7 mouse cellular contexts compared by ENCODE assay signal in the genomic region with DNA sequence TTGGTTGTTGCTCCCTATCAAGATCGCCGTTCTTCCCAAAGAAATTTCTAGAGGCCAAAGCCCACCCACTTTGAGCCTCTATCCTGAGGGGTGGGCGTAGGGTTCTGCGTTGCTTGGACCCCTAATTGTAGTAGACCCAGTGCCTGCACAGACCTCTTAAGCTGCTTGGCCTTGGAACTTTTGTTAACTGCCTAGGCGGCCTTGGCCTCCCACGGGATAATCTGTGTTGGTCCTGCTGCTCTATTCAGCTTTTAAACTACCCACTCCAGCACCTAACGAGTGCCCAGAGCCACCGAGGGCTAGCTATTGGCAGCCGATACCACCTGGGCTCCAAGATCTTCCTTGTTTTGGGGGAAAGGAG. TPM values are rescaled to one million over a fixed set of nuclear protein-coding genes. Genes with fewer than 3 reads are reported as not detected.
DNase-seq lines count a peak whose midpoint lies in the region; ATAC-seq and TF ChIP-seq lines count a peak whose summit lies in the region.

No protein-coding gene starts in this region.

- H3K27me3 ChIP-seq in lung, embryonic 14.5 days (ENCODE audit: insufficient read depth, low read length): no peaks in the 10 kb centered on the region
- H3K27me3 ChIP-seq in forebrain, embryonic 13.5 days: peaks cover 35% of the 10 kb centered on the region
- H3K27me3 ChIP-seq in limb, embryonic 10.5 days (ENCODE audit: low read depth, poor library complexity, severe bottlenecking): peaks cover 33% of the 10 kb centered on the region
- no peaks in the 10 kb centered on the region for H3K27me3 ChIP-seq in stomach, embryonic 14.5 days (ENCODE audit: control insufficient read depth, insufficient read depth, low read length)

- peak overlapping the region; percentile 58 for H3K27ac ChIP-seq in lung, embryonic 14.5 days (ENCODE audit: low read depth)
- H3K27ac ChIP-seq in forebrain, embryonic 13.5 days: no peak overlapping the region
- peak overlapping the region; percentile 81 for H3K27ac ChIP-seq in limb, embryonic 10.5 days
- peak overlapping the region; percentile 84 for H3K27ac ChIP-seq in stomach, embryonic 14.5 days (ENCODE audit: low read length)

- 27% methylated on average over 9 of the region's 9 CpGs for WGBS in lung, embryonic 14.5 days
- 4% methylated on average over 9 of the region's 9 CpGs for WGBS in forebrain, embryonic 13.5 days
- WGBS in limb, embryonic 10.5 days: 14% methylated on average over 9 of the region's 9 CpGs
- WGBS in stomach, embryonic 14.5 days: 25% methylated on average over 9 of the region's 9 CpGs

- no peak for ATAC-seq in lung, embryonic 14.5 days (ENCODE audit: insufficient read depth)
- ATAC-seq in forebrain, embryonic 13.5 days: no peak
- ATAC-seq in stomach, embryonic 14.5 days (ENCODE audit: insufficient number of reproducible peaks, insufficient read depth, low FRiP score, low read depth): no peak

- TF ChIP-seq CTCF in lung, embryonic 14.5 days (IDR thresholded peaks at IDR 0.05; ENCODE audit: low read depth): no peak

- H3K4me2 ChIP-seq in lung, embryonic 14.5 days: peak overlapping the region; percentile 86
- H3K4me2 ChIP-seq in forebrain, embryonic 13.5 days: peak overlapping the region; percentile 59
- peak overlapping the region; percentile 79 for H3K4me2 ChIP-seq in stomach, embryonic 14.5 days (replicated peaks; ENCODE audit: low read depth, low read length)

- peaks cover 17% of the 10 kb centered on the region for H3K4me1 ChIP-seq in lung, embryonic 14.5 days (ENCODE audit: insufficient read depth)
- peaks cover 35% of the 10 kb centered on the region for H3K4me1 ChIP-seq in forebrain, embryonic 13.5 days
- H3K4me1 ChIP-seq in limb, embryonic 10.5 days: peaks cover 48% of the 10 kb centered on the region
- H3K4me1 ChIP-seq in stomach, embryonic 14.5 days (ENCODE audit: control insufficient read depth, insufficient read depth, low read length): peaks cover 23% of the 10 kb centered on the region

- no peak for DNase-seq in lung, embryonic 14.5 days
- no peak for DNase-seq in lung, postnatal 25 days (ENCODE audit: low spot score)
- no peak for DNase-seq in limb, embryonic 10.5 days (ENCODE audit: low spot score)
- no peak for DNase-seq in urinary bladder, postnatal 10 days (ENCODE audit: low spot score)
- DNase-seq in layer of hippocampus, postnatal 14 days (ENCODE audit: low spot score in 2 of 2): no peak

- H3K9me3 ChIP-seq in lung, embryonic 14.5 days (ENCODE audit: low read depth, low read length): no peaks in the 10 kb centered on the region
- no peaks in the 10 kb centered on the region for H3K9me3 ChIP-seq in forebrain, embryonic 13.5 days (replicated peaks)
- no peaks in the 10 kb centered on the region for H3K9me3 ChIP-seq in limb, embryonic 10.5 days (replicated peaks)
- H3K9me3 ChIP-seq in stomach, embryonic 14.5 days (ENCODE audit: control insufficient read depth, low read depth, low read length): no peaks in the 10 kb centered on the region

- H3K9ac ChIP-seq in lung, embryonic 14.5 days: peak overlapping the region; percentile 59
- H3K9ac ChIP-seq in forebrain, embryonic 13.5 days: peak overlapping the region; percentile 53
- H3K9ac ChIP-seq in stomach, embryonic 14.5 days (replicated peaks; ENCODE audit: low read depth, low read length): peak overlapping the region; percentile 30

- H3K4me3 ChIP-seq in lung, embryonic 14.5 days (ENCODE audit: low read depth, low read length): peak overlapping the region; percentile 41
- H3K4me3 ChIP-seq in forebrain, embryonic 13.5 days: peak overlapping the region; percentile 26; the same call in 1 of the 2 replicates
- peak overlapping the region; percentile 51 for H3K4me3 ChIP-seq in limb, embryonic 10.5 days
- H3K4me3 ChIP-seq in stomach, embryonic 14.5 days (ENCODE audit: low read depth, low read length): peak overlapping the region; percentile 34

- H3K36me3 ChIP-seq in lung, embryonic 14.5 days (ENCODE audit: insufficient read depth): no peaks in the 10 kb centered on the region
- H3K36me3 ChIP-seq in forebrain, embryonic 13.5 days (ENCODE audit: poor library complexity, severe bottlenecking): no peaks in the 10 kb centered on the region
- H3K36me3 ChIP-seq in limb, embryonic 10.5 days: no peaks in the 10 kb centered on the region
- no peaks in the 10 kb centered on the region for H3K36me3 ChIP-seq in stomach, embryonic 14.5 days (ENCODE audit: control insufficient read depth, insufficient read depth, low read length)

RNA-seq across cellular contexts. Expression of a gene that starts 3.5 kb away (rescaled TPM):
- polyA plus RNA-seq in lung, embryonic 14.5 days (2014; fragmentation: Nextera tagmentation; extraction: Ambion mirVana): 5.3 and 5.8 TPM in 2 replicates
- 3.3 and 4.1 TPM in 2 replicates for polyA plus RNA-seq in forebrain, embryonic 13.5 days (2015; fragmentation: Nextera tagmentation; extraction: Ambion mirVana)
- polyA plus RNA-seq in limb, embryonic 10.5 days (2016; fragmentation: Nextera tagmentation; extraction: Ambion mirVana): 1.8 and 2.4 TPM in 2 replicates
- polyA plus RNA-seq in stomach, embryonic 14.5 days (2014; fragmentation: Nextera tagmentation; extraction: Ambion mirVana): 7.6 and 7.7 TPM in 2 replicates
- total RNA-seq in layer of hippocampus, postnatal 14 days (2021): 10 to 100 TPM; 50.8 to 53.8 TPM

RNA-seq across cellular contexts. Expression of a gene that starts 11.1 kb away (rescaled TPM):
- polyA plus RNA-seq in lung, embryonic 14.5 days (2014; fragmentation: Nextera tagmentation; extraction: Ambion mirVana): 11.0 and 14.4 TPM in 2 replicates
- 8.1 TPM in 2 replicates for polyA plus RNA-seq in forebrain, embryonic 13.5 days (2015; fragmentation: Nextera tagmentation; extraction: Ambion mirVana)
- 4.0 and 5.1 TPM in 2 replicates for polyA plus RNA-seq in limb, embryonic 10.5 days (2016; fragmentation: Nextera tagmentation; extraction: Ambion mirVana)
- 17.7 and 20.4 TPM in 2 replicates for polyA plus RNA-seq in stomach, embryonic 14.5 days (2014; fragmentation: Nextera tagmentation; extraction: Ambion mirVana)
- 10 to 100 TPM; 71.0 to 80.3 TPM for total RNA-seq in layer of hippocampus, postnatal 14 days (2021)

RNA-seq across cellular contexts. Expression of a gene that starts 11.1 kb away (rescaled TPM):
- 1.0 and 2.5 TPM in 2 replicates for polyA plus RNA-seq in lung, embryonic 14.5 days (2014; fragmentation: Nextera tagmentation; extraction: Ambion mirVana)
- 0.92 and 1.2 TPM in 2 replicates for polyA plus RNA-seq in forebrain, embryonic 13.5 days (2015; fragmentation: Nextera tagmentation; extraction: Ambion mirVana)
- 1.5 and 1.8 TPM in 2 replicates for polyA plus RNA-seq in limb, embryonic 10.5 days (2016; fragmentation: Nextera tagmentation; extraction: Ambion mirVana)
- 2.5 TPM in 2 replicates for polyA plus RNA-seq in stomach, embryonic 14.5 days (2014; fragmentation: Nextera tagmentation; extraction: Ambion mirVana)
- total RNA-seq in layer of hippocampus, postnatal 14 days (2021): 10 to 100 TPM in 1 of 2 experiments, 1 to 10 TPM in 1; 9.7 to 10.3 TPM

RNA-seq across cellular contexts. Expression of a gene that starts 19.7 kb away (rescaled TPM):
- 9.3 and 9.5 TPM in 2 replicates for polyA plus RNA-seq in lung, embryonic 14.5 days (2014; fragmentation: Nextera tagmentation; extraction: Ambion mirVana)
- 13.4 and 13.9 TPM in 2 replicates for polyA plus RNA-seq in forebrain, embryonic 13.5 days (2015; fragmentation: Nextera tagmentation; extraction: Ambion mirVana)
- polyA plus RNA-seq in limb, embryonic 10.5 days (2016; fragmentation: Nextera tagmentation; extraction: Ambion mirVana): 10.1 and 12.3 TPM in 2 replicates
- polyA plus RNA-seq in stomach, embryonic 14.5 days (2014; fragmentation: Nextera tagmentation; extraction: Ambion mirVana): 7.3 and 9.1 TPM in 2 replicates
- total RNA-seq in layer of hippocampus, postnatal 14 days (2021): 10 to 100 TPM; 11.2 to 16.1 TPM

RNA-seq across cellular contexts. Expression of a gene that starts 58.4 kb away (rescaled TPM):
- 2.5 and 2.8 TPM in 2 replicates for polyA plus RNA-seq in lung, embryonic 14.5 days (2014; fragmentation: Nextera tagmentation; extraction: Ambion mirVana)
- 0.76 and 0.92 TPM in 2 replicates for polyA plus RNA-seq in forebrain, embryonic 13.5 days (2015; fragmentation: Nextera tagmentation; extraction: Ambion mirVana)
- 0.49 and 0.73 TPM in 2 replicates for polyA plus RNA-seq in limb, embryonic 10.5 days (2016; fragmentation: Nextera tagmentation; extraction: Ambion mirVana)
- polyA plus RNA-seq in stomach, embryonic 14.5 days (2014; fragmentation: Nextera tagmentation; extraction: Ambion mirVana): 1.7 and 2.3 TPM in 2 replicates
- 100 to 1,000 TPM; 120 to 128 TPM for total RNA-seq in layer of hippocampus, postnatal 14 days (2021)
